Mouse (Mus musculus) MEL (cell line): ENCODE measurements at regions not wholly inside any gene's neighbourhood (a gene's known extent, or its start where the extent isn't known, plus 50 kb on each side); places are given as distances from the start of the nearest gene placed in this dataset.

Experiments used
- DNase-seq: peaks from one replicate; pipeline ENCODE4 v3.0.0; 2011; ENCODE audit warnings: low read depth, low spot score
- H3K27ac ChIP-seq: 2 replicates; pipeline ENCODE4 v1.5.1; 2012; ENCODE audit warnings: low read depth, mild to moderate bottlenecking, control low read depth, low read length, moderate library complexity; ENCODE audit not compliant: control insufficient read depth
- H3K27me3 ChIP-seq, 2 experiments: fragments of 150-350 bp in 1 of 2; sonication (generic) in 1 of 2; 2 replicates each; pipeline ENCODE4 v1.6.1; 2012; ENCODE audit warnings: low read length in 2 of 2, mild to moderate bottlenecking in 2 of 2, improper control_type of control experiment in 1 of 2, moderate library complexity in 1 of 2; ENCODE audit not compliant: insufficient read depth in 2 of 2, control insufficient read depth in 1 of 2
- H3K36me3 ChIP-seq, 2 experiments: 2 replicates each; pipeline ENCODE4 v1.6.1; 2012 to 2014; ENCODE audit warnings: low read length in 2 of 2, improper control_type of control experiment in 1 of 2, inconsistent platforms in 1 of 2, mild to moderate bottlenecking in 1 of 2; ENCODE audit not compliant: insufficient read depth in 2 of 2, control insufficient read depth in 1 of 2
- H3K4me1 ChIP-seq, 2 experiments: fragments of 150-350 bp in 1 of 2; sonication (generic) in 1 of 2; 2 replicates each; pipeline ENCODE4 v1.6.1; 2012; ENCODE audit warnings: low read length in 2 of 2, improper control_type of control experiment in 1 of 2, mild to moderate bottlenecking in 1 of 2; ENCODE audit not compliant: insufficient read depth in 2 of 2, control insufficient read depth in 1 of 2
- H3K4me3 ChIP-seq, 2 experiments: fragments of 150-350 bp in 1 of 2; sonication (generic) in 1 of 2; 2 replicates each; pipeline ENCODE4 v1.5.1; 2012; ENCODE audit warnings: low read depth in 2 of 2, low read length in 2 of 2, mild to moderate bottlenecking in 2 of 2, moderate library complexity in 2 of 2, control low read depth in 1 of 2, improper control_type of control experiment in 1 of 2; ENCODE audit not compliant: control insufficient read depth in 1 of 2, insufficient read depth in 1 of 2
- H3K79me2 ChIP-seq: 2 replicates; pipeline ENCODE4 v1.6.1; 2012; ENCODE audit warnings: mild to moderate bottlenecking, low read length, moderate library complexity; ENCODE audit not compliant: control insufficient read depth, poor library complexity, insufficient read depth
- H3K9ac ChIP-seq: 2 replicates; pipeline ENCODE4 v1.6.1; 2012; ENCODE audit warnings: low read depth, mild to moderate bottlenecking, control low read depth, low read length, moderate library complexity; ENCODE audit not compliant: control insufficient read depth, poor library complexity, severe bottlenecking
- H3K9me3 ChIP-seq: fragments of 150-350 bp; sonication (generic); replicated peaks from 2 replicates; pipeline ENCODE4 v1.6.1; 2012; ENCODE audit warnings: mild to moderate bottlenecking, low read length, improper control_type of control experiment, moderate library complexity; ENCODE audit not compliant: insufficient read depth
- BHLHE40 ChIP-seq: IDR thresholded peaks from 2 replicates; pipeline ENCODE4 v1.6.1; 2012; ENCODE audit warnings: low read depth, mild to moderate bottlenecking, inconsistent platforms, low read length, improper control_type of control experiment, borderline replicate concordance
- E2F4 ChIP-seq: IDR thresholded peaks from 2 replicates; pipeline ENCODE4 v1.6.1; 2011; ENCODE audit warnings: low read depth, low read length, improper control_type of control experiment, borderline replicate concordance
- ELF1 ChIP-seq: IDR thresholded peaks from 2 replicates; pipeline ENCODE4 v1.6.1; 2014; ENCODE audit warnings: low read depth, mild to moderate bottlenecking, inconsistent platforms, low read length, improper control_type of control experiment, moderate library complexity
- EP300 ChIP-seq, 2 experiments: IDR thresholded peaks; 2 replicates each; pipeline ENCODE4 v1.6.1; 2011; ENCODE audit warnings: improper control_type of control experiment in 2 of 2, low read length in 2 of 2, low read depth in 1 of 2, mild to moderate bottlenecking in 1 of 2
- ETS1 ChIP-seq: IDR thresholded peaks from 2 replicates; pipeline ENCODE4 v1.6.1; 2012; ENCODE audit warnings: low read depth, mild to moderate bottlenecking, inconsistent platforms, low read length, improper control_type of control experiment, moderate library complexity
- GATA1 ChIP-seq: IDR thresholded peaks from 2 replicates; pipeline ENCODE4 v1.6.1; 2011; ENCODE audit warnings: low read depth, low read length, improper control_type of control experiment
- HCFC1 ChIP-seq: IDR thresholded peaks from 2 replicates; pipeline ENCODE4 v1.6.1; 2012; ENCODE audit warnings: low read depth, mild to moderate bottlenecking, inconsistent platforms, low read length, improper control_type of control experiment, moderate library complexity
- KAT2A ChIP-seq: conservative IDR thresholded peaks from 2 replicates; pipeline ENCODE4 v1.6.1; 2012; ENCODE audit warnings: low read depth, low read length, improper control_type of control experiment, inconsistent platforms
- MAFK ChIP-seq: IDR thresholded peaks from 2 replicates; pipeline ENCODE4 v1.6.1; 2011; ENCODE audit warnings: low read depth, mild to moderate bottlenecking, low read length, improper control_type of control experiment, borderline replicate concordance
- MAX ChIP-seq: IDR thresholded peaks from 2 replicates; pipeline ENCODE4 v1.6.1; 2011; ENCODE audit warnings: low read length, improper control_type of control experiment
- MEF2A ChIP-seq: IDR thresholded peaks from 2 replicates; pipeline ENCODE4 v1.6.1; 2014; ENCODE audit warnings: low read depth, mild to moderate bottlenecking, inconsistent platforms, low read length, improper control_type of control experiment; ENCODE audit not compliant: poor library complexity, insufficient replicate concordance, severe bottlenecking; ENCODE audit errors: extremely low read depth
- MXI1 ChIP-seq: IDR thresholded peaks from 2 replicates; pipeline ENCODE4 v1.6.1; 2011; ENCODE audit warnings: mild to moderate bottlenecking, low read depth, low read length, improper control_type of control experiment
- MYB ChIP-seq: IDR thresholded peaks from 2 replicates; pipeline ENCODE4 v1.6.1; 2011; ENCODE audit warnings: mild to moderate bottlenecking, low read depth, low read length, improper control_type of control experiment
- MYC ChIP-seq: IDR thresholded peaks from 2 replicates; pipeline ENCODE4 v1.6.1; 2011; ENCODE audit warnings: low read depth, mild to moderate bottlenecking, low read length, improper control_type of control experiment, moderate library complexity
- NELFE ChIP-seq: IDR thresholded peaks from 2 replicates; pipeline ENCODE4 v1.6.1; 2011; ENCODE audit warnings: low read depth, low read length, improper control_type of control experiment
- NRF1 ChIP-seq: IDR thresholded peaks from 2 replicates; pipeline ENCODE4 v1.6.1; 2014; ENCODE audit warnings: low read depth, mild to moderate bottlenecking, inconsistent platforms, low read length, improper control_type of control experiment, moderate library complexity; ENCODE audit not compliant: poor library complexity, insufficient read depth, severe bottlenecking
- POLR2A ChIP-seq, 2 experiments: IDR thresholded peaks; 2 replicates each; pipeline ENCODE4 v1.6.1; 2011 to 2012; ENCODE audit warnings: low read length in 2 of 2, mild to moderate bottlenecking in 2 of 2, control low read depth in 1 of 2, improper control_type of control experiment in 1 of 2, low read depth in 1 of 2, moderate library complexity in 1 of 2; ENCODE audit not compliant: control insufficient read depth in 1 of 2, insufficient read depth in 1 of 2, poor library complexity in 1 of 2
- POLR2AphosphoS2 ChIP-seq: IDR thresholded peaks from 2 replicates; pipeline ENCODE4 v1.6.1; 2011; ENCODE audit warnings: low read length, improper control_type of control experiment
- RCOR1 ChIP-seq: IDR thresholded peaks from 2 replicates; pipeline ENCODE4 v1.6.1; 2012; ENCODE audit warnings: low read depth, mild to moderate bottlenecking, inconsistent platforms, low read length, improper control_type of control experiment
- SIN3A ChIP-seq: IDR thresholded peaks from 2 replicates; pipeline ENCODE4 v1.6.1; 2012; ENCODE audit warnings: low read length, improper control_type of control experiment, inconsistent platforms
- SMC3 ChIP-seq: IDR thresholded peaks from 2 replicates; pipeline ENCODE4 v1.6.1; 2011; ENCODE audit warnings: low read depth, low read length, improper control_type of control experiment
- TBP ChIP-seq: IDR thresholded peaks from 2 replicates; pipeline ENCODE4 v1.8.0; 2011; ENCODE audit warnings: low read depth, low read length, improper control_type of control experiment
- TCF12 ChIP-seq: IDR thresholded peaks from 2 replicates; pipeline ENCODE4 v1.6.1; 2014; ENCODE audit warnings: low read depth, mild to moderate bottlenecking, inconsistent platforms, low read length, improper control_type of control experiment, moderate library complexity
- UBTF ChIP-seq: IDR thresholded peaks from 2 replicates; pipeline ENCODE4 v1.6.1; 2012; ENCODE audit warnings: low read depth, mild to moderate bottlenecking, inconsistent platforms, low read length, improper control_type of control experiment, moderate library complexity, borderline replicate concordance; ENCODE audit not compliant: insufficient read depth
- USF1 ChIP-seq: IDR thresholded peaks from 2 replicates; pipeline ENCODE4 v1.6.1; 2014; ENCODE audit warnings: low read depth, mild to moderate bottlenecking, inconsistent platforms, low read length, improper control_type of control experiment, moderate library complexity
- ZNF384 ChIP-seq: IDR thresholded peaks from 2 replicates; pipeline ENCODE4 v1.6.1; 2012; ENCODE audit warnings: low read depth, mild to moderate bottlenecking, inconsistent platforms, low read length, improper control_type of control experiment

DNA sequence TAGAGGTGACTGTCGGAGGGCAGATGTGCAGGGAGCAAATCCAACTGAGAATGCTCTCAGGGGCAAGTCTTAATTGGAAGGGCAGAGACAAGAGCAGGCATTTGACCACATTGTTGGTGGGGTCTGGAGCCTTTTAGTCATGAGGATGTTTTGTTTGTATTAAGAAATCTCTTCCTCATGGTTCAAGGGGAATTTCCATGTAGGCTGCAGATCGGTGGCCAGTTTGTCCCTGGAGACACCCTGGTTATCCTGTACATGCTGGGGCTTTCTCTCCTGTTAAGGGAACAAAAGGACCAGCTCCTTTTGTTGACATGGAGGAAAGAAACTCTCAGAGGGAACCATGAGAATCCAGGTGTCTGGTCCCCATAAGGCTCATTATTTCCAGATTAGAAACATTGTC, 174.4 kb downstream of the Rab11fip4 start:
- peaks cover 12 to 18% of the 10 kb centered on the region in 2 experiments for H3K27me3 ChIP-seq
- DNase-seq, result no peak
- H3K4me3 ChIP-seq, result no peak overlapping the region

DNA sequence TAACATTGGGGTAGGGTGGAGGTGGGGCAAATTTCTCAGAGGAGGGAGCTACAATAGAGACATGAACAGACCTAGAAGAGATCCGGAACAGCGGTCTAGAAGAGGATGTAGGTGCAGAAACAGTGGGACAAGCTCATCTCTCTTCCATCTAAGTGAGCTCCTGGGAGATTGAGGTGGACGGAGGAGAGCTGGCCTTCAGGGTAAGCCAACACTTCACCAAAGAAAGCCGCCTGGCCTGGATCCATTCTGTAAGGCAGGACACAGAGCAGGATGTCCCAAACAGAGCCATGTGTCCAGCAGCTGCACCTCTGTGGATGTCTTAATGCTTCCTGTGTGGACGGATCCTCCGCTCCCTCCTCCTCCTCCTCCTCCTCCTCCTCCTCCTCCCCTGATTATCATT, 173.0 kb downstream of the Rab11fip4 start:
- no peaks in the 10 kb centered on the region for H3K9me3 ChIP-seq
- no peaks in the 10 kb centered on the region for H3K36me3 ChIP-seq
- no peak for DNase-seq
- H3K27me3 ChIP-seq, result peaks cover 9 to 13% of the 10 kb centered on the region in 2 experiments
- H3K4me1 ChIP-seq, result no peaks in the 10 kb centered on the region
- no peak for TF ChIP-seq MYB
- no peak for TF ChIP-seq ETS1
- no peak for TF ChIP-seq MXI1
- no peak for TF ChIP-seq SMC3
- TF ChIP-seq TBP, result no peak
- TF ChIP-seq USF1, result no peak
- no peak for TF ChIP-seq RCOR1
- TF ChIP-seq MYC, result no peak
- no peak for TF ChIP-seq NELFE
- TF ChIP-seq E2F4, result no peak
- TF ChIP-seq, all 39 proteins: peak for 0
- H3K4me3 ChIP-seq, result no peak overlapping the region
- no peak overlapping the region for H3K27ac ChIP-seq
- no peak overlapping the region for H3K9ac ChIP-seq
- no peaks in the 10 kb centered on the region for H3K79me2 ChIP-seq

More for the DNA sequence above, 174.4 kb downstream of the Rab11fip4 start:
- H3K9me3 ChIP-seq, result no peaks in the 10 kb centered on the region
- no peaks in the 10 kb centered on the region for H3K79me2 ChIP-seq
- no peak overlapping the region for H3K27ac ChIP-seq
- TF ChIP-seq MXI1, result no peak
- TF ChIP-seq RCOR1, result no peak
- TF ChIP-seq GATA1, result no peak
- no peak for TF ChIP-seq EP300 (IDR thresholded peaks at IDR 0.05; ENCODE audit: low read depth in 1 of 2, low read length in 2 of 2)
- no peak for TF ChIP-seq UBTF
- no peak for TF ChIP-seq ELF1
- no peak overlapping the region for H3K9ac ChIP-seq
- H3K4me1 ChIP-seq, result no peaks in the 10 kb centered on the region
- H3K36me3 ChIP-seq, result no peaks in the 10 kb centered on the region

DNA sequence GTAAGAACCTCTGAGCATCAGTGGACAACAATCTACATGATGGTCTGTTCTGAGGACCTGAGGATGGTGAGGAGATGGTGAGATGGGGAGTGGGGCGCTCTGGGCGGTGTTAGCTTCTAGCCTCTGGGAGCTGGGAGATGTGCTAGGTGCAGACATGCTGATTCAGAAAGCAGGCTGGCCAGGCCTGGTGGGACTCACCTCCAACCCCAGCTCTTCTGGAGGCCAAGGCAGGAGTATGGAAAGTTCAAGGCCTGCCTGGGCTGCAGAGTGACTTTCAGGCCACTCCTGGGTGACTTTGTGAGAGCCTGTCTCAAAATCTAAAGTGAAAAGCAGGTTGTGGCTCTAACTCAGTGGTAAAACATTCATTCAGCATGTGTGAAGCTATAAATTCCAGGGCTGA, 171.6 kb downstream of the Rab11fip4 start:
- H3K9ac ChIP-seq, result no peak overlapping the region
- DNase-seq, result no peak
- no peaks in the 10 kb centered on the region for H3K79me2 ChIP-seq
- H3K9me3 ChIP-seq, result no peaks in the 10 kb centered on the region
- TF ChIP-seq TCF12 (no peak), MEF2A (no peak), ELF1 (no peak), POLR2A (IDR thresholded peaks at IDR 0.05; ENCODE audit: control insufficient read depth in 1 of 2, insufficient read depth in 1 of 2, low read depth in 1 of 2, low read length in 2 of 2, poor library complexity in 1 of 2) (no peak), EP300 (IDR thresholded peaks at IDR 0.05; ENCODE audit: low read depth in 1 of 2, low read length in 2 of 2) (no peak), BHLHE40 (no peak), MAX (no peak), MYB (no peak), SIN3A (no peak), NELFE (no peak), ZNF384 (no peak), KAT2A (no peak), HCFC1 (no peak), POLR2AphosphoS2 (no peak), MAFK (no peak), MXI1 (no peak), NRF1 (no peak)
- H3K4me1 ChIP-seq, result no peaks in the 10 kb centered on the region
- H3K36me3 ChIP-seq, result no peaks in the 10 kb centered on the region
- H3K27me3 ChIP-seq, result peaks cover 9 to 11% of the 10 kb centered on the region in 2 experiments
- H3K4me3 ChIP-seq, result no peak overlapping the region
- H3K27ac ChIP-seq, result no peak overlapping the region
